7 mouse cellular contexts compared by ENCODE assay signal in genomic region chr13:14612926-14613529, GRCm38 (mm10). TPM values are rescaled to one million over a fixed set of nuclear protein-coding genes. Genes with fewer than 3 reads are reported as not detected.
DNase-seq lines count a peak whose midpoint lies in the region; ATAC-seq lines count a peak whose summit lies in the region.

Gene Mrpl32, minus strand, starts transcription at chr13:14613165.
Gene Psma2, plus strand, starts transcription at chr13:14613240.

- DNase-seq in adrenal gland, postnatal 25 days, result peak; percentile 95
- DNase-seq in heart, adult 11 months, result peak; percentile 100
- peak; percentile 96 for DNase-seq in kidney, adult 18-20 months
- peak; percentile 96 for DNase-seq in limb, embryonic 11.5 days (ENCODE audit: low spot score)
- DNase-seq in midbrain, embryonic 14.5 days, result peak; percentile 100
- DNase-seq in spleen, adult 18-20 months, result peak; percentile 94 to 97

- H3K9me3 ChIP-seq in embryonic facial prominence, embryonic 12.5 days, result no peaks in the 10 kb centered on the region
- no peaks in the 10 kb centered on the region for H3K9me3 ChIP-seq in limb, embryonic 11.5 days (ENCODE audit: control insufficient read depth, low read length)
- H3K9me3 ChIP-seq in midbrain, embryonic 14.5 days (ENCODE audit: control insufficient read depth, low read length), result no peaks in the 10 kb centered on the region

- peaks cover 6% of the 10 kb centered on the region; the same call in 1 of the 2 replicates for H3K4me1 ChIP-seq in embryonic facial prominence, embryonic 12.5 days
- H3K4me1 ChIP-seq in limb, embryonic 11.5 days (ENCODE audit: control insufficient read depth, insufficient read depth, low read length), result no peaks in the 10 kb centered on the region
- peaks cover 10% of the 10 kb centered on the region; the same call in 1 of the 2 replicates for H3K4me1 ChIP-seq in midbrain, embryonic 14.5 days (ENCODE audit: control insufficient read depth, insufficient read depth, low read length)

- H3K27ac ChIP-seq in embryonic facial prominence, embryonic 12.5 days, result 0 out of 2 replicates have a peak within 1 kb of the TSS, but pooled peaks have one; percentile 69
- no peak within 1 kb of the TSS; the same call in 1 of the 2 replicates for H3K27ac ChIP-seq in limb, embryonic 11.5 days (replicated peaks; ENCODE audit: low read depth, low read length)
- H3K27ac ChIP-seq in midbrain, embryonic 14.5 days (replicated peaks; ENCODE audit: low read depth, low read length), result peak within 1 kb of the TSS; percentile 71

- H3K27me3 ChIP-seq in embryonic facial prominence, embryonic 12.5 days, result no peaks in the 10 kb centered on the region
- H3K27me3 ChIP-seq in limb, embryonic 11.5 days (ENCODE audit: control insufficient read depth, insufficient read depth, low read length), result no peaks in the 10 kb centered on the region
- no peaks in the 10 kb centered on the region for H3K27me3 ChIP-seq in midbrain, embryonic 14.5 days (ENCODE audit: control insufficient read depth, insufficient read depth, low read length)

- peak within 1 kb of the TSS; percentile 88 for H3K9ac ChIP-seq in embryonic facial prominence, embryonic 12.5 days
- peak within 1 kb of the TSS; percentile 90 for H3K9ac ChIP-seq in limb, embryonic 11.5 days (ENCODE audit: low read length)
- H3K9ac ChIP-seq in midbrain, embryonic 14.5 days (replicated peaks; ENCODE audit: low read length), result peak within 1 kb of the TSS; percentile 86

- H3K4me2 ChIP-seq in embryonic facial prominence, embryonic 12.5 days (replicated peaks), result peak within 1 kb of the TSS; percentile 61
- H3K4me2 ChIP-seq in limb, embryonic 11.5 days (ENCODE audit: low read depth, severe bottlenecking), result peak within 1 kb of the TSS; percentile 62
- peak within 1 kb of the TSS; percentile 83 for H3K4me2 ChIP-seq in midbrain, embryonic 14.5 days (ENCODE audit: low read length)

- peaks cover 24% of the 10 kb centered on the region for H3K36me3 ChIP-seq in embryonic facial prominence, embryonic 12.5 days
- H3K36me3 ChIP-seq in limb, embryonic 11.5 days (ENCODE audit: control insufficient read depth, insufficient read depth, low read length), result peaks cover 6% of the 10 kb centered on the region; the same call in 1 of the 2 replicates
- peaks cover 32% of the 10 kb centered on the region for H3K36me3 ChIP-seq in midbrain, embryonic 14.5 days (ENCODE audit: control insufficient read depth, insufficient read depth, low read length)

- ATAC-seq in embryonic facial prominence, embryonic 12.5 days (ENCODE audit: insufficient number of reproducible peaks, insufficient read depth, low FRiP score, low TSS enrichment), result peak; percentile 98
- ATAC-seq in limb, embryonic 11.5 days (ENCODE audit: insufficient number of reproducible peaks, low FRiP score, low TSS enrichment, low read depth), result peak; percentile 98
- ATAC-seq in midbrain, embryonic 14.5 days (ENCODE audit: low FRiP score, low TSS enrichment), result peak; percentile 98

- WGBS in embryonic facial prominence, embryonic 12.5 days, result under 1% methylated on average over 42 of the region's 42 CpGs
- WGBS in limb, embryonic 11.5 days, result under 1% methylated on average over 42 of the region's 42 CpGs
- WGBS in midbrain, embryonic 14.5 days, result under 1% methylated on average over 42 of the region's 42 CpGs

- H3K4me3 ChIP-seq in embryonic facial prominence, embryonic 12.5 days, result peak within 1 kb of the TSS; percentile 74
- H3K4me3 ChIP-seq in limb, embryonic 11.5 days (ENCODE audit: low read depth, low read length), result peak within 1 kb of the TSS; percentile 92
- H3K4me3 ChIP-seq in midbrain, embryonic 14.5 days (replicated peaks; ENCODE audit: low read depth, low read length), result peak within 1 kb of the TSS; percentile 90

RNA-seq across cellular contexts. Expression of gene Mrpl32, which starts in this region (rescaled TPM):
- total RNA-seq in adrenal gland, postnatal 25 days (2021), result 59.3 and 69.2 TPM in 2 replicates
- 116 and 117 TPM in 2 replicates for polyA plus RNA-seq in embryonic facial prominence, embryonic 12.5 days (2016; fragmentation: Nextera tagmentation; extraction: Ambion mirVana)
- polyA plus RNA-seq in limb, embryonic 11.5 days (2014; fragmentation: Nextera tagmentation; extraction: Ambion mirVana), result 117 and 123 TPM in 2 replicates
- polyA plus RNA-seq in midbrain, embryonic 14.5 days (2014; fragmentation: Nextera tagmentation; extraction: Ambion mirVana), result 124 and 128 TPM in 2 replicates

RNA-seq across cellular contexts. Expression of gene Psma2, which starts in this region (rescaled TPM):
- 99.8 and 114 TPM in 2 replicates for total RNA-seq in adrenal gland, postnatal 25 days (2021)
- 181 and 186 TPM in 2 replicates for polyA plus RNA-seq in embryonic facial prominence, embryonic 12.5 days (2016; fragmentation: Nextera tagmentation; extraction: Ambion mirVana)
- polyA plus RNA-seq in limb, embryonic 11.5 days (2014; fragmentation: Nextera tagmentation; extraction: Ambion mirVana), result 219 and 232 TPM in 2 replicates
- 175 and 183 TPM in 2 replicates for polyA plus RNA-seq in midbrain, embryonic 14.5 days (2014; fragmentation: Nextera tagmentation; extraction: Ambion mirVana)
